Mouse (Mus musculus) E14TG2a.4 (cell line): ENCODE data around the gene Irf2bp2.

Source experiments
- H3K27me3 ChIP-seq: 2 replicates; pipeline ENCODE4 v1.6.1; 2014; ENCODE audit warnings: low read length, control low read depth; ENCODE audit not compliant: insufficient read depth
- H3K36me3 ChIP-seq: 2 replicates; pipeline ENCODE4 v1.6.1; 2014; ENCODE audit warnings: low read length, control low read depth; ENCODE audit not compliant: insufficient read depth
- H3K4me1 ChIP-seq: replicated peaks from 2 replicates; pipeline ENCODE4 v1.6.1; 2014; ENCODE audit warnings: low read depth, low read length, control low read depth
- H3K4me3 ChIP-seq: replicated peaks from 2 replicates; pipeline ENCODE4 v1.5.1; 2014; ENCODE audit warnings: mild to moderate bottlenecking, low read length
- H3K9me3 ChIP-seq: 2 replicates; pipeline ENCODE4 v1.6.1; 2014; ENCODE audit warnings: low read length, control low read depth
- CTCF ChIP-seq: conservative IDR thresholded peaks from 2 replicates; pipeline ENCODE4 v1.5.1; 2014; ENCODE audit warnings: low read length
- NANOG ChIP-seq: IDR thresholded peaks from 2 replicates; pipeline ENCODE4 v1.6.1; 2014; ENCODE audit warnings: borderline replicate concordance, low read length, mixed read lengths
- POU5F1 ChIP-seq: IDR thresholded peaks from 2 replicates; pipeline ENCODE4 v1.6.1; 2014; ENCODE audit warnings: low read length, borderline replicate concordance

Irf2bp2 gene

GRCm38 (mm10) chr8:126598218-126598617, 4.4 kb upstream of the Irf2bp2 start:
- no peak overlapping the region for H3K4me3 ChIP-seq

GRCm38 (mm10) chr8:126596721-126597120, 2.9 kb upstream of the Irf2bp2 start:
- Histone ChIP-seq H3K27me3 (peaks cover 7% of the 10 kb centered on the region; the same call in 1 of the 2 replicates), H3K9me3 (no peaks in the 10 kb centered on the region), H3K4me1 (peaks cover 64% of the 10 kb centered on the region), H3K4me3 (peak overlapping the region; percentile 41; the same call in 1 of the 2 replicates), H3K36me3 (peaks cover under 1% of the 10 kb centered on the region; the same call in 1 of the 2 replicates)
- TF ChIP-seq CTCF (no peak), NANOG (no peak), POU5F1 (no peak)

More at GRCm38 (mm10) chr8:126598218-126598617, 4.4 kb upstream of the Irf2bp2 start:
- Histone ChIP-seq H3K27me3 (peaks cover 7% of the 10 kb centered on the region; the same call in 1 of the 2 replicates), H3K36me3 (no peaks in the 10 kb centered on the region), H3K4me1 (peaks cover 76% of the 10 kb centered on the region), H3K9me3 (no peaks in the 10 kb centered on the region)
- TF ChIP-seq NANOG (no peak), CTCF (no peak), POU5F1 (no peak)

GRCm38 (mm10) chr8:126596097-126596634, 2.4 kb upstream of the Irf2bp2 start:
- H3K36me3 ChIP-seq: peaks cover 6% of the 10 kb centered on the region
- no peaks in the 10 kb centered on the region for H3K9me3 ChIP-seq
- H3K4me1 ChIP-seq: peaks cover 64% of the 10 kb centered on the region
- TF ChIP-seq NANOG: no peak
- TF ChIP-seq POU5F1: no peak
- TF ChIP-seq CTCF: no peak
- peak overlapping the region; percentile 93 for H3K4me3 ChIP-seq
- peaks cover 7% of the 10 kb centered on the region; the same call in 1 of the 2 replicates for H3K27me3 ChIP-seq

GRCm38 (mm10) chr8:126595204-126596061, 1.6 kb upstream of the Irf2bp2 start:
- no peak for TF ChIP-seq POU5F1
- TF ChIP-seq CTCF: no peak
- no peak for TF ChIP-seq NANOG
- Histone ChIP-seq H3K36me3 (peaks cover 12% of the 10 kb centered on the region), H3K4me3 (peak overlapping the region; percentile 93), H3K27me3 (peaks cover 7% of the 10 kb centered on the region; the same call in 1 of the 2 replicates), H3K9me3 (no peaks in the 10 kb centered on the region), H3K4me1 (peaks cover 61% of the 10 kb centered on the region)

- H3K36me3 ChIP-seq: peaks cover 21% of the 10 kb centered on the region
- no peaks in the 10 kb centered on the region for H3K9me3 ChIP-seq
- peaks cover 7% of the 10 kb centered on the region; the same call in 1 of the 2 replicates for H3K27me3 ChIP-seq
- peak overlapping the region; percentile 93 for H3K4me3 ChIP-seq
- peaks cover 62% of the 10 kb centered on the region for H3K4me1 ChIP-seq
- TF ChIP-seq CTCF: no peak
Measured at GRCm38 (mm10) chr8:126594481-126595000, 755 bp upstream of the Irf2bp2 start.

GRCm38 (mm10) chr8:126592771-126593571, 815 bp downstream of the Irf2bp2 start:
- Histone ChIP-seq H3K4me3 (peak overlapping the region; percentile 93), H3K27me3 (peaks cover 7% of the 10 kb centered on the region; the same call in 1 of the 2 replicates), H3K4me1 (peaks cover 68% of the 10 kb centered on the region), H3K36me3 (peaks cover 36% of the 10 kb centered on the region), H3K9me3 (no peaks in the 10 kb centered on the region)
- TF ChIP-seq NANOG (no peak), CTCF (no peak), POU5F1 (no peak)

GRCm38 (mm10) chr8:126592381-126592770, 1.4 kb downstream of the Irf2bp2 start:
- Histone ChIP-seq H3K9me3 (no peaks in the 10 kb centered on the region), H3K27me3 (peaks cover 7% of the 10 kb centered on the region; the same call in 1 of the 2 replicates), H3K4me1 (peaks cover 69% of the 10 kb centered on the region), H3K36me3 (peaks cover 41% of the 10 kb centered on the region), H3K4me3 (peak overlapping the region; percentile 93)
- no peak for TF ChIP-seq POU5F1
- TF ChIP-seq CTCF: no peak
- TF ChIP-seq NANOG: no peak

- no peaks in the 10 kb centered on the region for H3K9me3 ChIP-seq
- TF ChIP-seq NANOG: no peak
- no peak for TF ChIP-seq CTCF
- no peak for TF ChIP-seq POU5F1
- H3K4me3 ChIP-seq: peak overlapping the region; percentile 93
- peaks cover 68% of the 10 kb centered on the region for H3K4me1 ChIP-seq
- peaks cover 45% of the 10 kb centered on the region for H3K36me3 ChIP-seq
- H3K27me3 ChIP-seq: peaks cover 7% of the 10 kb centered on the region; the same call in 1 of the 2 replicates
Measured at GRCm38 (mm10) chr8:126591821-126592268, 1.9 kb downstream of the Irf2bp2 start.
